Comparison of ENCODE assay signal across 9 mouse cellular contexts in the genomic region with DNA sequence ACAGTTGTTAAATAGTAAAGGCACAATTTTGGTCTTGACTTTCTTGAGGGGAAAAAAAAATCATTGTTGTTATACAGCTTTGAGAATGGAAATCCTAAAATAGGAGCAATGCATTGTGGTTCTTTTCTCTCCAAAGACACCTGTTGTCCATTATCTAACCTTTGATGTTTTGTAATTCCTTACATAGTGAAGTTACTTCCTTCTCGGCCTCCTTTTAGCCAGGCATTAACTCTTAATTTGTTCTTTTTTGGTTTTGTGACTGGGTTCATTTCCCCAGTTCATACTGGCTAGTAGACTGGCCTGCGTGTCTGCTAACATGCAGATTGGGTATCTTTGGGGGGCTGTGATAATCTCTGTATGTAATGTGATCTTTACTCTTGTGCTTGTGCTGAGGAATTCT. TPM values are rescaled to one million over a fixed set of nuclear protein-coding genes. Genes with fewer than 3 reads are reported as not detected.
DNase-seq lines count a peak whose midpoint lies in the region; ATAC-seq and TF ChIP-seq lines count a peak whose summit lies in the region.
"Had no signal": no experiment of that assay in that cellular context is flagged by ENCODE, and none has a peak within 500 bp of the region (broad histone marks: within the 10 kb centered on the region; RNA-seq: fewer than 3 reads in every experiment).

No protein-coding gene starts in this region.

- peak overlapping the region; percentile 70 for H3K4me2 ChIP-seq in heart, embryonic 12.5 days
- peak overlapping the region; percentile 95 for H3K4me2 ChIP-seq in liver, embryonic 16.5 days (ENCODE audit: low read depth, low read length)

- H3K27me3 ChIP-seq in heart, embryonic 12.5 days (replicated peaks) = no peaks in the 10 kb centered on the region
- H3K27me3 ChIP-seq in heart, adult 2 months (ENCODE audit: control insufficient read depth, insufficient read depth, low read length) = no peaks in the 10 kb centered on the region
- H3K27me3 ChIP-seq in ES-Bruce4 (ENCODE audit: control insufficient read depth, insufficient read depth, low read length, poor library complexity, severe bottlenecking) = no peaks in the 10 kb centered on the region
- H3K27me3 ChIP-seq in liver, embryonic 16.5 days (ENCODE audit: control insufficient read depth, insufficient read depth, low read depth, low read length) = peaks cover 11% of the 10 kb centered on the region

- H3K36me3 ChIP-seq in heart, embryonic 12.5 days = no peaks in the 10 kb centered on the region
- H3K36me3 ChIP-seq in heart, adult 2 months (ENCODE audit: control insufficient read depth, insufficient read depth, low read length) = no peaks in the 10 kb centered on the region
- H3K36me3 ChIP-seq in ES-Bruce4 (ENCODE audit: control insufficient read depth, insufficient read depth, low read length, poor library complexity, severe bottlenecking) = no peaks in the 10 kb centered on the region
- no peaks in the 10 kb centered on the region for H3K36me3 ChIP-seq in liver, embryonic 16.5 days (ENCODE audit: control insufficient read depth, insufficient read depth)

- H3K9ac ChIP-seq in heart, embryonic 12.5 days = peak overlapping the region; percentile 64; the same call in 1 of the 2 replicates
- H3K9ac ChIP-seq in heart, adult 2 months (ENCODE audit: low read depth, low read length) = no peak overlapping the region
- 0 out of 2 replicates have a peak overlapping the region, but pooled peaks have one; percentile 53 for H3K9ac ChIP-seq in ES-Bruce4 (ENCODE audit: low read depth, poor library complexity, severe bottlenecking)
- no peak overlapping the region for H3K9ac ChIP-seq in liver, embryonic 16.5 days (ENCODE audit: low read depth, low read length)

- no peak for TF ChIP-seq CTCF in heart, adult 2 months (IDR thresholded peaks at IDR 0.05)
- TF ChIP-seq CTCF in ES-Bruce4 (IDR thresholded peaks at IDR 0.05; ENCODE audit: low read depth, low read length) = no peak

- intact Hi-C loops in heart, adult 2 months (cut with DNase I) = loop anchor here (5.0 kb wide), 1 partner anchor 140 kb away; no protein-coding TSS in a partner anchor
- intact Hi-C loops in left cerebral cortex, postnatal 4 days (cut with DNase I) = no loop called here

- H3K9me3 ChIP-seq in heart, embryonic 12.5 days (replicated peaks) = no peaks in the 10 kb centered on the region
- no peaks in the 10 kb centered on the region for H3K9me3 ChIP-seq in ES-Bruce4 (replicated peaks; ENCODE audit: control insufficient read depth, insufficient read depth, low read length, poor library complexity, severe bottlenecking)
- no peaks in the 10 kb centered on the region for H3K9me3 ChIP-seq in liver, embryonic 16.5 days (replicated peaks; ENCODE audit: control insufficient read depth, low read length)

- peaks cover 2% of the 10 kb centered on the region for H3K79me2 ChIP-seq in heart, adult 2 months (replicated peaks; ENCODE audit: control insufficient read depth, insufficient read depth, low read length)

- no peak for DNase-seq in heart, adult 2 months
- DNase-seq in forelimb bud, embryonic 11.5 days (ENCODE audit: low read depth, low spot score) = peak; percentile 57
- DNase-seq in left cerebral cortex, postnatal 4 days = no peak
- no peak for DNase-seq in adrenal gland, postnatal 36 days
- no peak for DNase-seq in frontal cortex, postnatal 36 days (ENCODE audit: low spot score in 2 of 2)
- DNase-seq: right cerebral cortex, adult 18-20 months had no signal

- no peak for ATAC-seq in heart, embryonic 12.5 days (ENCODE audit: insufficient number of reproducible peaks, low FRiP score)
- ATAC-seq in liver, embryonic 16.5 days (ENCODE audit: low read depth) = no peak

- no peak for TF ChIP-seq EP300 in heart, adult 2 months (IDR thresholded peaks at IDR 0.05; ENCODE audit: insufficient read depth, low read depth, low read length)
- TF ChIP-seq EP300 in ES-Bruce4 (IDR thresholded peaks at IDR 0.05; ENCODE audit: insufficient read depth, low read depth, low read length) = no peak

- no peak for TF ChIP-seq POLR2A in heart, adult 2 months (IDR thresholded peaks at IDR 0.05; ENCODE audit: insufficient read depth, low read depth, low read length)
- no peak for TF ChIP-seq POLR2A in ES-Bruce4 (IDR thresholded peaks at IDR 0.05; ENCODE audit: insufficient read depth, low read length)

- H3K4me1 ChIP-seq in heart, embryonic 12.5 days (replicated peaks) = peaks cover 20% of the 10 kb centered on the region
- H3K4me1 ChIP-seq in heart, adult 2 months (ENCODE audit: control insufficient read depth, insufficient read depth, low read length) = no peaks in the 10 kb centered on the region; the same call in none of the 2 replicates
- no peaks in the 10 kb centered on the region for H3K4me1 ChIP-seq in ES-Bruce4 (ENCODE audit: control insufficient read depth, insufficient read depth, low read length)
- peaks cover 10% of the 10 kb centered on the region for H3K4me1 ChIP-seq in liver, embryonic 16.5 days (ENCODE audit: control insufficient read depth, low read depth, low read length)

- WGBS in heart, embryonic 12.5 days = 10% methylated on average over 2 of the region's 2 CpGs
- whole genome bisulfite sequencing in heart, adult 2 months = 42% methylated on average over 2 of the region's 2 CpGs
- WGBS in liver, embryonic 16.5 days (ENCODE audit: insufficient replicate concordance) = 13% methylated on average over 2 of the region's 2 CpGs

- H3K4me3 ChIP-seq in heart, embryonic 12.5 days = peak overlapping the region; percentile 40
- H3K4me3 ChIP-seq in heart, adult 2 months = no peak overlapping the region; the same call in 1 of the 2 replicates
- no peak overlapping the region for H3K4me3 ChIP-seq in ES-Bruce4 (ENCODE audit: low read depth, low read length)
- H3K4me3 ChIP-seq in liver, embryonic 16.5 days (ENCODE audit: low read depth, low read length) = peak overlapping the region; percentile 21; the same call in 1 of the 2 replicates

- no peak overlapping the region for H3K27ac ChIP-seq in heart, embryonic 12.5 days (ENCODE audit: poor library complexity, severe bottlenecking)
- no peak overlapping the region for H3K27ac ChIP-seq in heart, adult 2 months
- H3K27ac ChIP-seq in ES-Bruce4 (ENCODE audit: insufficient read depth, low read length) = no peak overlapping the region
- H3K27ac ChIP-seq in liver, embryonic 16.5 days (ENCODE audit: low read length) = no peak overlapping the region

RNA-seq across cellular contexts. Expression of a gene that starts 1.7 kb away (rescaled TPM):
- 27.6 and 32.4 TPM in 2 replicates for polyA plus RNA-seq in heart, embryonic 12.5 days (2016; fragmentation: Nextera tagmentation; extraction: Ambion mirVana)
- 1 to 10 TPM; 3.8 to 4.5 TPM for total RNA-seq in heart, adult 2 months (2021)
- 3.0 and 5.1 TPM in 2 replicates for polyA plus RNA-seq in heart, adult 2 months (2012; rRNA removed)
- polyA plus RNA-seq in ES-Bruce4 (2011; ENCODE audit: insufficient read depth, insufficient read length, low read depth, missing spikeins) = 100 and 114 TPM in 2 replicates
- 4.2 and 4.7 TPM in 2 replicates for polyA plus RNA-seq in liver, embryonic 16.5 days (2015; fragmentation: Nextera tagmentation; extraction: Ambion mirVana)
- 10 to 100 TPM; 44.9 to 47.8 TPM for total RNA-seq in left cerebral cortex, postnatal 4 days (2021)
- total RNA-seq in adrenal gland, postnatal 36 days (2021) = 10 to 100 TPM; 21.0 to 23.3 TPM

Comparison
In these comparisons a context has a peak if more than half of its experiments do, and no peak if none do; other contexts are left out.
1. H3K4me3 ChIP-seq: peak in heart, embryonic 12.5 days (single experiment) and liver, embryonic 16.5 days (single experiment); none in heart, adult 2 months (single experiment) and ES-Bruce4 (single experiment).
2. H3K9ac ChIP-seq: peak in heart, embryonic 12.5 days (single experiment) and ES-Bruce4 (single experiment); none in heart, adult 2 months (single experiment) and liver, embryonic 16.5 days (single experiment).